Mouse (Mus musculus): ENCODE data around the gene Gm49361.

DNA sequence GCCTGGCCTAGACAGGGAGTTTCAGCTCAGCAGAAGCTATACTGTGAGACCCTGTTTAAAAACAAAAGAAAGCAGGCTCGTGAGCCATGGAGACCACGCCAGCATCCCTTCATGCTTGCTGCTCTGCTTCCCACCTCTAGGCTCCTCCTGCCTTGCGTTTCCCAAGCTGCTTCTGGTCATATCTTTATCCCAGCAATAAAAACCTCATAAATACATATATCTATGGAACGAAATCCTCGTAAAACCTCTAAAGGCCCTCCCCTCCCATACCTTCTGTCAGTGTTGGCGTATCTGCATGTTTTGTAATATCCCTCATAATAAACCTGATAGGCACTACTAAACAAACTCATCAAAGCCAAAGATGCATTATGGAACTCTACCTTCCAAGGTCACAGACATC, 59.3 kb downstream of the Gm49361 start:
- TF ChIP-seq CTCF (IDR thresholded peaks at IDR 0.05; ENCODE audit: control insufficient read depth, insufficient read depth, insufficient replicate concordance, low read depth, low read length): no peak
- TF ChIP-seq POLR2A (IDR thresholded peaks at IDR 0.05; ENCODE audit: control insufficient read depth, low read depth, low read length): no peak
